Mouse (Mus musculus): ENCODE results near the gene Nme4. TPM values are rescaled to one million over a fixed set of nuclear protein-coding genes. Genes with fewer than 3 reads are reported as not detected.
A peak's percentile ranks its signal among the peaks of the same experiment; 100 is the strongest.

Nme4 gene
- 125 and 135 TPM in 2 replicates for polyA plus RNA-seq (2015; fragmentation: Nextera tagmentation; extraction: Ambion mirVana)

- H3K9ac ChIP-seq = peak within 1 kb of the TSS; percentile 89
- H3K9me3 ChIP-seq = no peaks in the 10 kb centered on the region
- no peaks in the 10 kb centered on the region for H3K27me3 ChIP-seq
- H3K36me3 ChIP-seq = peaks cover 23% of the 10 kb centered on the region
- peak within 1 kb of the TSS; percentile 72 for H3K4me3 ChIP-seq
- 2% methylated on average over 47 of the region's 47 CpGs for WGBS
- H3K27ac ChIP-seq = peak within 1 kb of the TSS; percentile 65; the same call in 1 of the 2 replicates
- peak; percentile 68 for ATAC-seq (ENCODE audit: low FRiP score, low read depth)
- H3K4me2 ChIP-seq (replicated peaks) = peak within 1 kb of the TSS; percentile 76
- peaks cover 7% of the 10 kb centered on the region for H3K4me1 ChIP-seq
These were observed at the start of gene Nme4 for GRCm38 (mm10) chr17:26095121-26095740. Nme4 (minus strand) TSS chr17:26095602.

- Histone ChIP-seq H3K4me3 (no peak overlapping the region), H3K9me3 (no peaks in the 10 kb centered on the region), H3K9ac (no peak overlapping the region), H3K36me3 (peaks cover 56% of the 10 kb centered on the region), H3K27ac (no peak overlapping the region), H3K27me3 (no peaks in the 10 kb centered on the region), H3K4me1 (peaks cover 20% of the 10 kb centered on the region), H3K4me2 (replicated peaks) (no peak overlapping the region)
- WGBS = 89% methylated on average over 5 of the region's 5 CpGs
- no peak for ATAC-seq (ENCODE audit: low FRiP score, low read depth)
These were observed 48.0 kb upstream of the Nme4 start for GRCm38 (mm10) chr17:26143386-26143785.

GRCm38 (mm10) chr17:26142796-26143195, 47.4 kb upstream of the Nme4 start:
- H3K9ac ChIP-seq = no peak overlapping the region
- no peaks in the 10 kb centered on the region for H3K9me3 ChIP-seq
- no peak overlapping the region for H3K4me2 ChIP-seq (replicated peaks)
- no peaks in the 10 kb centered on the region for H3K27me3 ChIP-seq
- H3K4me3 ChIP-seq = no peak overlapping the region
- no peak overlapping the region for H3K27ac ChIP-seq
- H3K36me3 ChIP-seq = peaks cover 50% of the 10 kb centered on the region
- WGBS = 88% methylated on average over 4 of the region's 4 CpGs
- ATAC-seq (ENCODE audit: low FRiP score, low read depth) = no peak
- H3K4me1 ChIP-seq = peaks cover 24% of the 10 kb centered on the region

GRCm38 (mm10) chr17:26138901-26139381, 43.5 kb upstream of the Nme4 start:
- H3K4me1 ChIP-seq = peaks cover 27% of the 10 kb centered on the region
- peak overlapping the region; percentile 89 for H3K4me3 ChIP-seq
- peak overlapping the region; percentile 96 for H3K27ac ChIP-seq
- ATAC-seq (ENCODE audit: low FRiP score, low read depth) = peak; percentile 52
- H3K9me3 ChIP-seq = no peaks in the 10 kb centered on the region
- H3K36me3 ChIP-seq = peaks cover 16% of the 10 kb centered on the region
- H3K9ac ChIP-seq = peak overlapping the region; percentile 98
- H3K4me2 ChIP-seq (replicated peaks) = peak overlapping the region; percentile 93
- no peaks in the 10 kb centered on the region for H3K27me3 ChIP-seq
- WGBS = under 1% methylated on average over 57 of the region's 58 CpGs

- WGBS = 1% methylated on average over 42 of the region's 42 CpGs
- H3K9ac ChIP-seq = peak within 1 kb of the TSS; percentile 98
- H3K4me2 ChIP-seq (replicated peaks) = peak within 1 kb of the TSS; percentile 93
- peak within 1 kb of the TSS; percentile 89 for H3K4me3 ChIP-seq
- peaks cover 27% of the 10 kb centered on the region for H3K4me1 ChIP-seq
- peak within 1 kb of the TSS; percentile 96 for H3K27ac ChIP-seq
- H3K9me3 ChIP-seq = no peaks in the 10 kb centered on the region
- peaks cover 10% of the 10 kb centered on the region for H3K36me3 ChIP-seq
- H3K27me3 ChIP-seq = no peaks in the 10 kb centered on the region
- peak; percentile 98 for ATAC-seq (ENCODE audit: low FRiP score, low read depth)
These were observed 42.9 kb upstream of the Nme4 start, which contains the start of gene Axin1 for GRCm38 (mm10) chr17:26138239-26138836. Axin1 (plus strand) TSS chr17:26138688.

- H3K9me3 ChIP-seq = no peaks in the 10 kb centered on the region
- WGBS = 79% methylated on average over 2 of the region's 2 CpGs
- H3K36me3 ChIP-seq = peaks cover 4% of the 10 kb centered on the region
- H3K4me2 ChIP-seq (replicated peaks) = peak overlapping the region; percentile 93
- ATAC-seq (ENCODE audit: low FRiP score, low read depth) = no peak
- peak overlapping the region; percentile 98 for H3K9ac ChIP-seq
- no peaks in the 10 kb centered on the region for H3K27me3 ChIP-seq
- H3K4me3 ChIP-seq = peak overlapping the region; percentile 89
- H3K4me1 ChIP-seq = peaks cover 27% of the 10 kb centered on the region
- H3K27ac ChIP-seq = peak overlapping the region; percentile 70; the same call in 1 of the 2 replicates
These were observed 42.3 kb upstream of the Nme4 start for GRCm38 (mm10) chr17:26137751-26138130.

- 0 out of 2 replicates have a peak overlapping the region, but pooled peaks have one; percentile 70 for H3K27ac ChIP-seq
These were observed 41.8 kb upstream of the Nme4 start for GRCm38 (mm10) chr17:26137106-26137750.

GRCm38 (mm10) chr17:26131856-26132853, 36.8 kb upstream of the Nme4 start:
- Histone ChIP-seq H3K4me3 (no peak overlapping the region), H3K4me1 (no peaks in the 10 kb centered on the region), H3K9me3 (no peaks in the 10 kb centered on the region), H3K27ac (no peak overlapping the region), H3K27me3 (no peaks in the 10 kb centered on the region), H3K9ac (no peak overlapping the region), H3K4me2 (replicated peaks) (no peak overlapping the region), H3K36me3 (peaks cover 51% of the 10 kb centered on the region)
- no peak for ATAC-seq (ENCODE audit: low FRiP score, low read depth)
- 86% methylated on average over 18 of the region's 18 CpGs for WGBS

More at GRCm38 (mm10) chr17:26137106-26137750, 41.8 kb upstream of the Nme4 start:
- Histone ChIP-seq H3K27me3 (no peaks in the 10 kb centered on the region), H3K4me2 (replicated peaks) (no peak overlapping the region), H3K4me1 (peaks cover 27% of the 10 kb centered on the region), H3K36me3 (peaks cover 2% of the 10 kb centered on the region), H3K9ac (no peak overlapping the region), H3K4me3 (no peak overlapping the region), H3K9me3 (no peaks in the 10 kb centered on the region)
- no peak for ATAC-seq (ENCODE audit: low FRiP score, low read depth)
- 91% methylated on average over 11 of the region's 11 CpGs for WGBS

- H3K4me2 ChIP-seq (replicated peaks) = no peak overlapping the region
- no peaks in the 10 kb centered on the region for H3K9me3 ChIP-seq
- H3K27ac ChIP-seq = no peak overlapping the region
- no peak overlapping the region for H3K9ac ChIP-seq
- H3K4me1 ChIP-seq = no peaks in the 10 kb centered on the region
- no peak overlapping the region for H3K4me3 ChIP-seq
- H3K27me3 ChIP-seq = no peaks in the 10 kb centered on the region
- peaks cover 61% of the 10 kb centered on the region for H3K36me3 ChIP-seq
- no peak for ATAC-seq (ENCODE audit: low FRiP score, low read depth)
- 89% methylated on average over 18 of the region's 18 CpGs for WGBS
These were observed 35.8 kb upstream of the Nme4 start for GRCm38 (mm10) chr17:26131062-26131732.

GRCm38 (mm10) chr17:26125226-26125625, 29.8 kb upstream of the Nme4 start:
- H3K27ac ChIP-seq = no peak overlapping the region
- H3K27me3 ChIP-seq = no peaks in the 10 kb centered on the region
- peaks cover 53% of the 10 kb centered on the region for H3K36me3 ChIP-seq
- 88% methylated on average over 10 of the region's 10 CpGs for WGBS
- H3K9me3 ChIP-seq = no peaks in the 10 kb centered on the region
- H3K4me2 ChIP-seq (replicated peaks) = no peak overlapping the region
- no peak for ATAC-seq (ENCODE audit: low FRiP score, low read depth)
- H3K9ac ChIP-seq = no peak overlapping the region
- no peak overlapping the region for H3K4me3 ChIP-seq
- peaks cover 16% of the 10 kb centered on the region for H3K4me1 ChIP-seq

GRCm38 (mm10) chr17:26124560-26124959, 29.2 kb upstream of the Nme4 start:
- no peaks in the 10 kb centered on the region for H3K9me3 ChIP-seq
- no peak for ATAC-seq (ENCODE audit: low FRiP score, low read depth)
- peaks cover 4% of the 10 kb centered on the region; the same call in 1 of the 2 replicates for H3K27me3 ChIP-seq
- peaks cover 46% of the 10 kb centered on the region for H3K36me3 ChIP-seq
- H3K4me3 ChIP-seq = peak overlapping the region; percentile 80
- WGBS = 86% methylated on average over 7 of the region's 7 CpGs
- peak overlapping the region; percentile 88 for H3K9ac ChIP-seq
- H3K4me1 ChIP-seq = peaks cover 18% of the 10 kb centered on the region
- no peak overlapping the region for H3K27ac ChIP-seq
- H3K4me2 ChIP-seq (replicated peaks) = peak overlapping the region; percentile 90

All from limb, embryonic 13.5 days (tissue).